In the genomic region with DNA sequence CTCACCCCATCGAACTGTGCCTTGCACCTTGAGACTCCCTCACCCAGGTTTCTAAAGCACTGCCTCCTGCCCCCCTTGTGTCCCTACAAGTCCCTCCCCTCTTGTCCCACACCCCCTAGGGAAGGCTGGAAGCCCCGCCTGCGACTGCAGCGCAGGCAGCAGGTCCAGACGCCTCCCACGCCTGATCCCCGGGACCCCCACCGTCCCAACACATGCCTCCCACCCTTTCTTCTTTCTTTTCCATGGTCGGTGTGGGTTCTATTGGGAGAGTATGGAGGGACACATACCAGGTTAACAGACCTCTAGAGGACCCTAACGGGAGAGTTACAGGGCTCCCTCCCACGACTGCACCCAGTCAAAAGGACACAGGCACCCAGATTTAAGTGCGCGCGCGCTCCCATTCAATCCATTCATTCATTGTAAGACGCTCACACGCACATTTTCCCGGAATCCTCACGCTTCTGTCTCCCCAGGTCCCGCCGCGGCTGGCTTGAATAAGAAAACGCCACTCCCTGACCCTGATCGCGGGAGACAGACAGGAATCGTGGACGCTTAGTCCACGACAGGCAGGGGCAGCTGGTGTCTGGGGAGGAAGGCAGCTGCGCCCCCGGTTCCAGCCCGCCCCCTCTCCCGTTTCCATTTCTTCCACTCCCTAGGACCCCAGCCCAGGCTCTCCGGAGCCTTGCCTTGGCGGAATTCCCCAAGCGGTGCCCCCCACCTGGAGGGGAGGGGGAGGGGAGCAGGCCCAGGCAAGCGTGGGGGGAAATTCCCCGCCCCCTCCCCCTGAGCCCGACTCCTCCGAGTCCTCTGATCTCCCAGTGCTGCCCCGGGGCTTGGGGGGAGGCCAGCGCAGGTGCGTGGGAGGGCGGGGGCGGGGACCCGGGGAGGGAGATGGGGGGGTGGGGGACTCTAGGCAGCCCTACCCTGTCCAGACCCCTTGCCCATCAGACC, we compare ENCODE assay signal across 8 mouse cellular contexts. TPM values are rescaled to one million over a fixed set of nuclear protein-coding genes. Genes with fewer than 3 reads are reported as not detected.
DNase-seq lines count a peak whose midpoint lies in the region; ATAC-seq and TF ChIP-seq lines count a peak whose summit lies in the region.

Kremen2 (minus strand) TSS at position 533 of the 951 bp plus-strand sequence.

- no peak for ATAC-seq in hindbrain, embryonic 11.5 days (ENCODE audit: low FRiP score)
- ATAC-seq in midbrain, embryonic 15.5 days (replicated peaks): peak; percentile 43; the same call in 1 of the 2 replicates

- WGBS in hindbrain, embryonic 11.5 days: under 1% methylated on average over 35 of the region's 45 CpGs
- 1% methylated on average over 44 of the region's 45 CpGs for WGBS in midbrain, embryonic 15.5 days

- H3K4me2 ChIP-seq in hindbrain, embryonic 11.5 days (replicated peaks; ENCODE audit: low read depth, low read length): peak within 1 kb of the TSS; percentile 57
- H3K4me2 ChIP-seq in midbrain, embryonic 15.5 days: peak within 1 kb of the TSS; percentile 86

- TF ChIP-seq CTCF in ES-Bruce4 (IDR thresholded peaks at IDR 0.05; ENCODE audit: low read depth, low read length): no peak

- DNase-seq in cerebellum, adult 11-12 months: peak; percentile 48
- no peak for DNase-seq in cerebellum, adult 9-11 months
- DNase-seq in hindbrain, embryonic 11.5 days (ENCODE audit: low spot score): peak; percentile 54
- DNase-seq in right cerebral cortex, postnatal 25 days: no peak
- DNase-seq in cerebellum, postnatal 4 days (ENCODE audit: low spot score in 2 of 2): no peak
- DNase-seq in testis, postnatal 14 days (ENCODE audit: low spot score): no peak

- no peaks in the 10 kb centered on the region for H3K4me1 ChIP-seq in ES-Bruce4 (ENCODE audit: control insufficient read depth, insufficient read depth, low read length)
- H3K4me1 ChIP-seq in hindbrain, embryonic 11.5 days (replicated peaks; ENCODE audit: control insufficient read depth, insufficient read depth, low read length): peaks cover 16% of the 10 kb centered on the region
- peaks cover 31% of the 10 kb centered on the region for H3K4me1 ChIP-seq in midbrain, embryonic 15.5 days

- no peak for TF ChIP-seq POLR2A in ES-Bruce4 (IDR thresholded peaks at IDR 0.05; ENCODE audit: insufficient read depth, low read length)

- no peak for TF ChIP-seq EP300 in ES-Bruce4 (IDR thresholded peaks at IDR 0.05; ENCODE audit: insufficient read depth, low read depth, low read length)

- H3K4me3 ChIP-seq in ES-Bruce4 (ENCODE audit: low read depth, low read length): peak within 1 kb of the TSS; percentile 60
- peak within 1 kb of the TSS; percentile 29 for H3K4me3 ChIP-seq in hindbrain, embryonic 11.5 days (ENCODE audit: low read depth, low read length)
- peak within 1 kb of the TSS; percentile 45 for H3K4me3 ChIP-seq in midbrain, embryonic 15.5 days

- no peaks in the 10 kb centered on the region for H3K36me3 ChIP-seq in ES-Bruce4 (ENCODE audit: control insufficient read depth, insufficient read depth, low read length, poor library complexity, severe bottlenecking)
- H3K36me3 ChIP-seq in hindbrain, embryonic 11.5 days (ENCODE audit: control insufficient read depth, insufficient read depth, low read length): no peaks in the 10 kb centered on the region
- H3K36me3 ChIP-seq in midbrain, embryonic 15.5 days (replicated peaks): no peaks in the 10 kb centered on the region

- H3K27ac ChIP-seq in ES-Bruce4 (ENCODE audit: insufficient read depth, low read length): no peak within 1 kb of the TSS
- no peak within 1 kb of the TSS for H3K27ac ChIP-seq in hindbrain, embryonic 11.5 days (ENCODE audit: low read depth, low read length)
- no peak within 1 kb of the TSS for H3K27ac ChIP-seq in midbrain, embryonic 15.5 days

- H3K9ac ChIP-seq in ES-Bruce4 (ENCODE audit: low read depth, poor library complexity, severe bottlenecking): peak within 1 kb of the TSS; percentile 47
- peak within 1 kb of the TSS; percentile 44 for H3K9ac ChIP-seq in hindbrain, embryonic 11.5 days (ENCODE audit: low read depth, low read length)
- peak within 1 kb of the TSS; percentile 53 for H3K9ac ChIP-seq in midbrain, embryonic 15.5 days

- H3K27me3 ChIP-seq in ES-Bruce4 (ENCODE audit: control insufficient read depth, insufficient read depth, low read length, poor library complexity, severe bottlenecking): no peaks in the 10 kb centered on the region; the same call in 1 of the 2 replicates
- peaks cover 72% of the 10 kb centered on the region for H3K27me3 ChIP-seq in hindbrain, embryonic 11.5 days (ENCODE audit: control insufficient read depth, insufficient read depth, low read length)
- H3K27me3 ChIP-seq in midbrain, embryonic 15.5 days (replicated peaks): peaks cover 63% of the 10 kb centered on the region

- H3K9me3 ChIP-seq in ES-Bruce4 (replicated peaks; ENCODE audit: control insufficient read depth, insufficient read depth, low read length, poor library complexity, severe bottlenecking): no peaks in the 10 kb centered on the region
- H3K9me3 ChIP-seq in hindbrain, embryonic 11.5 days (ENCODE audit: control insufficient read depth, low read length): no peaks in the 10 kb centered on the region
- no peaks in the 10 kb centered on the region for H3K9me3 ChIP-seq in midbrain, embryonic 15.5 days

RNA-seq across cellular contexts. Expression of gene Kremen2, which starts in this region (rescaled TPM):
- polyA plus RNA-seq in ES-Bruce4 (2011; ENCODE audit: insufficient read depth, insufficient read length, low read depth, missing spikeins): 0.57 and 1.4 TPM in 2 replicates
- polyA plus RNA-seq in hindbrain, embryonic 11.5 days (2014; fragmentation: Nextera tagmentation; extraction: Ambion mirVana): 2.0 and 2.6 TPM in 2 replicates
- polyA plus RNA-seq in midbrain, embryonic 15.5 days (2015; fragmentation: Nextera tagmentation; extraction: Ambion mirVana): 1.4 and 1.5 TPM in 2 replicates

Comparison
In these comparisons a context has a peak if more than half of its experiments do, and no peak if none do; other contexts are left out.
1. DNase-seq: peak in cerebellum, adult 11-12 months (single experiment) and hindbrain, embryonic 11.5 days (single experiment); none in cerebellum, adult 9-11 months (single experiment), right cerebral cortex, postnatal 25 days (single experiment), cerebellum, postnatal 4 days (0 of 2) and testis, postnatal 14 days (single experiment).
2. Peak in every context shown above with its lines, with median percentiles within 50 percentile points of each other: H3K4me3 ChIP-seq and H3K9ac ChIP-seq.